Mouse (Mus musculus): ENCODE data around the gene Plxna3. TPM values are rescaled to one million over a fixed set of nuclear protein-coding genes. Genes with fewer than 3 reads are reported as not detected.
A peak's percentile ranks its signal among the peaks of the same experiment; 100 is the strongest.

Gene Plxna3
- polyA plus RNA-seq, 1 experiment = 59.9 TPM

DNA sequence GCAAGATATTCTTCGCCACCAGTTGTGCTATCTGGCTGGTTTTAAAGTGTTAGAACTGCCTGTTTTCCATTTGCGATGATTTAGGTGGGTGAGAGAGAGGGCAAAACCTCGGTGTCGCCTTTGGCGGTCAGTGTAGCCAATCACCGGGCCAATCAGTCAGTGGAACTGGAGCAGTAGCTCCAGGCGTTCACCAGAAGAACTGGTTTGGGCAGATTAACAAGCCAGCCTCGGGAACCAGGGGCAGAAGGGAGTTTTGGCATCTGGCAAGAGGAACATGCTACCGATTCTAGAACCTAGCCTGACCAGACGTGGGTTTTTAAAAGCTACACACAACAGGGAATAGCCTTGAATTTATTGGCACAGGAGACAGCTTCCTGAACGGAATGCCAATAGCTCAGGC, 30.3 kb downstream of the Plxna3 start:
- DNase-seq (ENCODE audit: extremely low spot score in 1 of 2, low spot score in 1 of 2) = no peak

DNA sequence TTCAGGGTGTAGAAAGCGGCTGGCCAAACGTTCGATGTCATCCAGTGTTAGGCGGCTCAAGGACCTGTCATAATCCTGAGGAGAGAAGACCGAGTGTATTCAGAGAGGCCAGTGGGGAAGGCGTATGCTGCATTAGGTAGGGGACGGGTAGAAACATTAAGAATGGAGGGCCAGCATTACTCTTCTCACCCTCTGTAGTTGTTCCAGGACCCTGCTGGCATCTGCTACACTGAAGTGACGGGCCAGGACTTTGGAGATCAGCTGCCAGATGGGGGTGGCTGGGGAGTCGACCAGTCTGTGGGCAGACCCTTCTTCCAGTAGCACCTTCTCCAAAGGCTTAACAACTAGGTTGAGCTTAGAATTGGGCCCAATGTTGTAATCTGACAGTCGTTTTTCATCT, 38.6 kb downstream of the Plxna3 start:
- no peak for DNase-seq (ENCODE audit: extremely low spot score in 1 of 2, low spot score in 1 of 2)

DNA sequence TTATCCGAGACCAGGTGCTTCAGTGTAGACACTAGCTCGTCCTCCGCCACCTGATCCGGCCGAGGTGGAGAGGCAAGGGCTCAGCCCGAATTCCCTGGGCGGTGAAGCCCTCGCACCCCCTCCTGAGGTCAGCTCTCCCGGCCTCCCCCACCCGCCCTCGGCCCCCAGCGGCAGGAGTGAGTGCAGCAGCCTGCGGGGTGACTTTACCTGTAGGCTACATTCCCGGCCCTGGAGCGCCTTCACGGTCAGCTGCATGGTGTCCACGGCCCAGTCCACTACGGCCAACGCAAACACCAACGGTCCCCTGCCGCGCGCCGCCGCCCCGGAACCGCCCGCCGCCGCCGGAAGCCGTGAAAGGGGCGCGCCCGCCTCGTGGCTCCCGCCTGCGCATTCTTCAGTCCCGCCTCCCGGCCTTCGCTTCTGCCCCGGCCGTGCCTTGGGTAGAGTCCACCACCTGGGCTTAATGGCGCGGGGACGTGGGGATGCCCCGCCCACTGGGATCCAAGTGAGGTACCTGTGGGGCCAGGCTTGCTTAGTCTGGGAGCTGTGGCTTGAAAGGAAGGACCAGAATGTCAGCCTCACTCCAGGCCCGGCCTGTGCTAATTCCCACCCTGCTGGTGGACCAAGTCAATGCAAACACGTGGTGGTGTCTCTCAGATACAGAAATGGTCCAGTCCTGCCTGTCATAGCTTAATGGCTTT, 39.5 kb downstream of the Plxna3 start:
- peak in 1 of 2 experiments; percentile 63 for DNase-seq (ENCODE audit: extremely low spot score in 1 of 2, low spot score in 1 of 2)

DNA sequence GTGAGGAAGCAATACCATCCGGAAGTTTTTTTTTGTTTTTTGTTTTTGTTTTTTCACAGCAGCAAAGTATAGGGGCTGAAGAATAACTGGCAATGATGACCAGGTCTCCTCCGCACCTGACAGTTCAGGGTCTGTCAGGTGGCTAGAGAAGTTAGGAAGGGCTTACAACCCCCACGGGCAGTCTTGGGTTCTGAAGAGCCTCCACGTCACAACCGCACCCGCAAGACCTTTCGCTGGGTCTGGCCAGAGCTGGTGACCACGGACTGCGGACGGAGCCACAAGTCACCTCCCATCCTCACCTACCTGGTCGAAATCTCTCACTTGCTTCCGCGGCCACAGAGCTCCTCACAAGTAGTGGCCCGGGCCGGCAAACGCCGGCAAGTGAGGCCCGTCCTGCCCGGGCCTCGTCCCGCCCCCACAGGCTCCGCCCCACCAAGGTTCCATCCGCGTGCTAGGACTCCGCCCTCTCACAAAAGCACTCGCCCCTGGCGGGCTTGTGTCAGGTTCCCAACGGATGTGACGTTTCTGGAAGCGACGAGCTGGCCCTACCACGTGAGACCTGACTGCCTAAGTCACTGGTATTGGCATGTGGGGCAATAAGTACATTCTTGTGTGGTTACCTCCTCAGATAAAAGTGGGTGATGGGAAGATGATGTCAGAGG, 44.2 kb downstream of the Plxna3 start, which contains the start of the genes Ubl4a and Slc10a3:
Gene Ubl4a (minus strand): TSS at position 331 of the 662 bp plus-strand sequence.
Gene Slc10a3 (minus strand): TSS at position 462 of the 662 bp plus-strand sequence.
- DNase-seq (ENCODE audit: extremely low spot score in 1 of 2, low spot score in 1 of 2) = peak; percentile 69 to 85

DNA sequence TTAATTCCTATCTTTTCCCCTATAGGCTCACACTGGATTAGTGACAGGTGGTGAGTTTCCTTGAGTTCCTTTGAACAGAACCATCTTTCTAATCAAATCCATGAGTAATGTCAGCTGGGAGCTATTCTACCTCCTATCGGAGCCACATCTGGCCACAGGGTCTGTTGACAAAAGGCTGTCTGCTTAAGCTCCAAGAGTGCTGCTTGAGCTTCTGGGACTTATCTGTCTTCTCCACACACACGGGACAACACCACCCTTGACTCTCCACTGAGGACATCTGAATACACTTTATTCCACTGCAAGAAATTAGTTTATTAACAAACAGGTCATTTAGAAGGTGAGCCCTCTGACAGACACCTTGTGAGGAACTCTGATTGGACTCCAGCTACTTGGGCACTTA, 55.6 kb downstream of the Plxna3 start:
- DNase-seq (ENCODE audit: extremely low spot score in 1 of 2, low spot score in 1 of 2) = no peak

DNA sequence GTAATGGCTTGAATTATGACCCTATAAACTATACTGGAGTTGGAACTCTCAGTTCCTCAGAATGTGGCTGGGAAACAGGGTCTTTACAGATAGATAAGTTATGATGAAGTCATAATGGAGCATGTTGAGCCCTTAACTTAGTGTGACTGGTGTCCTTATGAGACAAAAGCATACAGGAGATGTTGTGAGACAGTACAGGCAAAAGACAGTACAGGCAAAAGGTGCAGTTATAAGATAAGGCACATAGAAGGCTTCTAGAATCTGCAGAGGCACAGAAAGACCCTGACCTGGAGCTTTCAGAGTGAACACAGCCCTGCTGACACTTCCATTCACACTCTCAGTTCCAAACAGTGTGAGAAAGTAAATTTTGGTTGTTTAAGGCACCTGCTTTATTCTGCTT, 59.3 kb downstream of the Plxna3 start:
- no peak for DNase-seq (ENCODE audit: extremely low spot score in 1 of 2, low spot score in 1 of 2)

DNA sequence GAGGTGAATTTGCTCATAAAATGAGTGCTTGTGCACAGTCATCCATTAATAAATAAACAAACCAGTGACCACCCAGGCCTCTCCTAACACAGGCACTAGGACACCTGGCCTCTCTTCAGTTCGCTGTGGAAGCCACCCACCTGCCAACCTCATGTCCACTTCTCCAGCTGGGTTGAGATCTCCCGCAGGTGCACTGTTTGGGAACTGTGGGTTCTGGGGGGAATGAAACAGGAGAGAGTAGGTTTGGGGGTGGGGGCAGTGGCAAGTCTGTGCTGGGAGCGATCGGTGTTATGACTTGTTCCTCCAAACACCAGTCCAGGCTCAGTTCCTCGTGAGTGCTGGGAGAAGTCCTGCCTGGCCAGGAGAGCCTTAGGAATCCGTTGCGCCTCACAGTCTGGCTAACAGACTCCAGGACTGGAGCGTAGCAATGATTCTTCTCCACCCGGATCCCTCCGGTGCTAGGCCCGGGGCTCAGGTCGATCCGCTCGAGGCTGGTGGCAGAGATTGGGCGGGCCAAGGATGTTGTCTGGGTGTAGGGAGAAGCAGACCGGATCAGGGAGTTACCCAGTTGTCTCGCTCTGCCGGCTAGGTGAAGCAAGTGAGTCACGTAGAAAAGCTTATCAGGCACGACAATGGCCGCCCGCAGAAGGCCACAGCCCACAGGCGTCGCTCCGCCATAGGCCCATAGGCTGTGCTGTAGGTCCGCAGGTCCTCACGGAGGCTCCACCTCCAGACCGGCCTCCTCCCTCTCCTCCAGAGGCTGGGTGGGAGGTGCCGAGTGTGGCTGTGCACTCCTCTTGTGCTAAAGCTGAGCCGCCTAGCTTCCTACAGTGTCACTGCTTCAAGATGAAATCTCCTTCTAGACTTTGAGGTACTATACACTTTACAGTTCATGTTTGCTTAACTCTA, 63.9 kb downstream of the Plxna3 start, which contains the start of the genes Fam3a and Ikbkg:
Gene Fam3a (minus strand): TSS at position 738 of the 909 bp plus-strand sequence.
Gene Ikbkg (plus strand): TSS at position 756 of the 909 bp plus-strand sequence.
- DNase-seq (ENCODE audit: extremely low spot score in 1 of 2, low spot score in 1 of 2) = peak; percentile 71 to 81

Other genes starting within 250 kb of the Plxna3 start
- 0.25 and 0.32 TPM in 2 replicates for gene Opn1mw, start 201.6 kb upstream of the Plxna3 start, polyA plus RNA-seq (2012; rRNA removed)
- gene Mecp2, start 193.7 kb upstream of the Plxna3 start, polyA plus RNA-seq (2012; rRNA removed) = 29.7 and 30.6 TPM in 2 replicates
- gene Tex28, start 161.2 kb upstream of the Plxna3 start, polyA plus RNA-seq (2012; rRNA removed) = not detected in 2 replicates
- gene Tktl1, start 151.8 kb upstream of the Plxna3 start, polyA plus RNA-seq (2012; rRNA removed) = 0.04 TPM in 2 replicates
- gene Flna, start 79.2 kb upstream of the Plxna3 start, polyA plus RNA-seq (2012; rRNA removed) = 131 and 166 TPM in 2 replicates
- 45.2 and 45.8 TPM in 2 replicates for gene Emd, start 74.4 kb upstream of the Plxna3 start, polyA plus RNA-seq (2012; rRNA removed)
- 698 and 796 TPM in 2 replicates for gene Rpl10, start 58.3 kb upstream of the Plxna3 start, polyA plus RNA-seq (2012; rRNA removed)
- gene Taz, start 47.2 kb upstream of the Plxna3 start, polyA plus RNA-seq (2012; rRNA removed) = 95.1 and 109 TPM in 2 replicates
- 3.7 and 4.8 TPM in 2 replicates for gene Dnase1l1, start 46.7 kb upstream of the Plxna3 start, polyA plus RNA-seq (2012; rRNA removed)
- gene Atp6ap1, start 32.0 kb upstream of the Plxna3 start, polyA plus RNA-seq (2012; rRNA removed) = 465 and 472 TPM in 2 replicates
- gene Gdi1, start 24.1 kb upstream of the Plxna3 start, polyA plus RNA-seq (2012; rRNA removed) = 923 and 1,152 TPM in 2 replicates
- gene Fam50a, start 16.0 kb upstream of the Plxna3 start, polyA plus RNA-seq (2012; rRNA removed) = 46.8 and 58.9 TPM in 2 replicates
- 57.1 and 65.1 TPM in 2 replicates for gene Lage3, start 24.6 kb downstream of the Plxna3 start, polyA plus RNA-seq (2012; rRNA removed)
- gene Ubl4a, start 44.2 kb downstream of the Plxna3 start, polyA plus RNA-seq (2012; rRNA removed) = 68.4 and 73.3 TPM in 2 replicates
- 4.3 and 4.8 TPM in 2 replicates for gene Slc10a3, start 44.3 kb downstream of the Plxna3 start, polyA plus RNA-seq (2012; rRNA removed)
- 33.8 and 33.9 TPM in 2 replicates for gene Fam3a, start 64.2 kb downstream of the Plxna3 start, polyA plus RNA-seq (2012; rRNA removed)
- gene Ikbkg, start 64.2 kb downstream of the Plxna3 start, polyA plus RNA-seq (2012; rRNA removed) = 20.5 and 21.4 TPM in 2 replicates
- 30.2 and 31.8 TPM in 2 replicates for gene G6pdx, start 100.1 kb downstream of the Plxna3 start, polyA plus RNA-seq (2012; rRNA removed)
- not detected in 2 replicates for gene Gm6880, start 152.3 kb downstream of the Plxna3 start, polyA plus RNA-seq (2012; rRNA removed)
- gene Olfr1326-ps1, start 245.8 kb downstream of the Plxna3 start, polyA plus RNA-seq (2012; rRNA removed) = 0.04 TPM in 1 of 2 replicates, not detected in the other